In genomic region chr2:83674421-83674820, GRCm38 (mm10) we compare ENCODE assay signal across 17 mouse cellular contexts. TPM values are rescaled to one million over a fixed set of nuclear protein-coding genes. Genes with fewer than 3 reads are reported as not detected.
DNase-seq lines count a peak whose midpoint lies in the region; ATAC-seq lines count a peak whose summit lies in the region.
"Had no signal": no experiment of that assay in that cellular context is flagged by ENCODE, and none has a peak within 500 bp of the region (broad histone marks: within the 10 kb centered on the region; RNA-seq: fewer than 3 reads in every experiment).

No protein-coding gene starts in this region.

- no peak overlapping the region for H3K4me2 ChIP-seq in hindbrain, embryonic 11.5 days (replicated peaks; ENCODE audit: low read depth, low read length)
- H3K4me2 ChIP-seq in hindbrain, embryonic 14.5 days (replicated peaks): no peak overlapping the region
- H3K4me2 ChIP-seq in neural tube, embryonic 12.5 days (replicated peaks): no peak overlapping the region
- H3K4me2 ChIP-seq in neural tube, embryonic 13.5 days: no peak overlapping the region
- H3K4me2 ChIP-seq: embryonic facial prominence, embryonic 12.5 days; forebrain, embryonic 12.5 days; heart, embryonic 11.5 days; intestine, embryonic 15.5 days had no signal

- no peaks in the 10 kb centered on the region for H3K9me3 ChIP-seq in hindbrain, embryonic 11.5 days (ENCODE audit: control insufficient read depth, low read length)
- H3K9me3 ChIP-seq in hindbrain, embryonic 14.5 days (ENCODE audit: control insufficient read depth, low read length): no peaks in the 10 kb centered on the region
- H3K9me3 ChIP-seq in neural tube, embryonic 12.5 days: no peaks in the 10 kb centered on the region
- H3K9me3 ChIP-seq in neural tube, embryonic 13.5 days: no peaks in the 10 kb centered on the region
- H3K9me3 ChIP-seq: embryonic facial prominence, embryonic 12.5 days; forebrain, embryonic 12.5 days; intestine, embryonic 15.5 days had no signal

- no peaks in the 10 kb centered on the region for H3K4me1 ChIP-seq in hindbrain, embryonic 11.5 days (replicated peaks; ENCODE audit: control insufficient read depth, insufficient read depth, low read length)
- no peaks in the 10 kb centered on the region for H3K4me1 ChIP-seq in hindbrain, embryonic 14.5 days (replicated peaks; ENCODE audit: control insufficient read depth, insufficient read depth, low read length)
- H3K4me1 ChIP-seq in neural tube, embryonic 12.5 days: no peaks in the 10 kb centered on the region; the same call in 1 of the 2 replicates
- peaks cover 13% of the 10 kb centered on the region for H3K4me1 ChIP-seq in neural tube, embryonic 13.5 days (replicated peaks)
- H3K4me1 ChIP-seq: forebrain, embryonic 12.5 days; intestine, embryonic 15.5 days had no signal

- no peaks in the 10 kb centered on the region for H3K36me3 ChIP-seq in hindbrain, embryonic 11.5 days (ENCODE audit: control insufficient read depth, insufficient read depth, low read length)
- peaks cover 26% of the 10 kb centered on the region for H3K36me3 ChIP-seq in hindbrain, embryonic 14.5 days (replicated peaks; ENCODE audit: control insufficient read depth, insufficient read depth)
- H3K36me3 ChIP-seq in neural tube, embryonic 12.5 days: no peaks in the 10 kb centered on the region; the same call in 1 of the 2 replicates
- peaks cover 15% of the 10 kb centered on the region for H3K36me3 ChIP-seq in neural tube, embryonic 13.5 days
- H3K36me3 ChIP-seq: intestine, embryonic 15.5 days had no signal

- no peak overlapping the region for H3K4me3 ChIP-seq in hindbrain, embryonic 11.5 days (ENCODE audit: low read depth, low read length)
- no peak overlapping the region for H3K4me3 ChIP-seq in hindbrain, embryonic 14.5 days (replicated peaks; ENCODE audit: low read length)
- H3K4me3 ChIP-seq in neural tube, embryonic 12.5 days: no peak overlapping the region
- H3K4me3 ChIP-seq in neural tube, embryonic 13.5 days: no peak overlapping the region
- H3K4me3 ChIP-seq: embryonic facial prominence, embryonic 12.5 days; forebrain, embryonic 12.5 days; heart, adult 2 months; intestine, embryonic 15.5 days had no signal

- no peak overlapping the region for H3K27ac ChIP-seq in hindbrain, embryonic 11.5 days (ENCODE audit: low read depth, low read length)
- H3K27ac ChIP-seq in hindbrain, embryonic 14.5 days: no peak overlapping the region
- no peak overlapping the region for H3K27ac ChIP-seq in neural tube, embryonic 12.5 days
- no peak overlapping the region for H3K27ac ChIP-seq in neural tube, embryonic 13.5 days (replicated peaks)
- H3K27ac ChIP-seq: embryonic facial prominence, embryonic 12.5 days; forebrain, embryonic 12.5 days; heart, adult 2 months; intestine, embryonic 15.5 days had no signal

- 81% methylated on average over 7 of the region's 7 CpGs for WGBS in hindbrain, embryonic 11.5 days
- 59% methylated on average over 7 of the region's 7 CpGs for WGBS in hindbrain, embryonic 14.5 days
- WGBS in neural tube, embryonic 12.5 days: 71% methylated on average over 7 of the region's 7 CpGs
- WGBS in neural tube, embryonic 13.5 days: 56% methylated on average over 7 of the region's 7 CpGs

- no peak overlapping the region for H3K9ac ChIP-seq in hindbrain, embryonic 11.5 days (ENCODE audit: low read depth, low read length)
- no peak overlapping the region for H3K9ac ChIP-seq in hindbrain, embryonic 14.5 days
- H3K9ac ChIP-seq in neural tube, embryonic 12.5 days: no peak overlapping the region
- H3K9ac ChIP-seq in neural tube, embryonic 13.5 days: no peak overlapping the region
- H3K9ac ChIP-seq: embryonic facial prominence, embryonic 12.5 days; forebrain, embryonic 12.5 days; intestine, embryonic 15.5 days had no signal

- ATAC-seq in hindbrain, embryonic 11.5 days (ENCODE audit: low FRiP score): peak; percentile 56
- ATAC-seq in hindbrain, embryonic 14.5 days (ENCODE audit: low FRiP score): no peak; the same call in 1 of the 2 replicates
- peak; percentile 35; the same call in 1 of the 2 replicates for ATAC-seq in neural tube, embryonic 12.5 days (ENCODE audit: low FRiP score, low read depth)
- peak; percentile 65; the same call in 1 of the 2 replicates for ATAC-seq in neural tube, embryonic 13.5 days (ENCODE audit: low read depth)
- ATAC-seq: forebrain, embryonic 16.5 days; intestine, embryonic 15.5 days; Patski had no signal

- no peaks in the 10 kb centered on the region for H3K27me3 ChIP-seq in hindbrain, embryonic 11.5 days (ENCODE audit: control insufficient read depth, insufficient read depth, low read length)
- no peaks in the 10 kb centered on the region for H3K27me3 ChIP-seq in hindbrain, embryonic 14.5 days (ENCODE audit: control insufficient read depth, insufficient read depth, low read length)
- H3K27me3 ChIP-seq in neural tube, embryonic 12.5 days (replicated peaks): no peaks in the 10 kb centered on the region
- H3K27me3 ChIP-seq in neural tube, embryonic 13.5 days: no peaks in the 10 kb centered on the region
- H3K27me3 ChIP-seq: CH12.LX; embryonic facial prominence, embryonic 12.5 days; forebrain, embryonic 12.5 days; intestine, embryonic 15.5 days; Patski had no signal

- no peak for DNase-seq in hindbrain, embryonic 11.5 days (ENCODE audit: low spot score)
- DNase-seq in hindbrain, embryonic 14.5 days (ENCODE audit: low spot score): no peak
- no peak for DNase-seq in neural tube, embryonic 10.5 days (ENCODE audit: extremely low spot score, low spot score)
- no peak for DNase-seq in kidney, postnatal 4 days
- DNase-seq: cerebellum, adult 18-20 months; cerebellum, postnatal 10 days; gastrocnemius, postnatal 10 days; heart, adult 2 months had no signal

RNA-seq across cellular contexts. Expression of gene Zc3h15, which starts 30.2 kb away (rescaled TPM):
- 176 and 191 TPM in 2 replicates for polyA plus RNA-seq in hindbrain, embryonic 11.5 days (2014; fragmentation: Nextera tagmentation; extraction: Ambion mirVana)
- polyA plus RNA-seq in hindbrain, embryonic 14.5 days (2014; fragmentation: Nextera tagmentation; extraction: Ambion mirVana): 159 and 168 TPM in 2 replicates
- polyA plus RNA-seq in neural tube, embryonic 12.5 days (2016; fragmentation: Nextera tagmentation; extraction: Ambion mirVana): 175 and 183 TPM in 2 replicates
- polyA plus RNA-seq in neural tube, embryonic 13.5 days (2015; fragmentation: Nextera tagmentation; extraction: Ambion mirVana): 185 and 203 TPM in 2 replicates

RNA-seq across cellular contexts. Expression of gene Itgav, which starts 49.8 kb away (rescaled TPM):
- polyA plus RNA-seq in hindbrain, embryonic 11.5 days (2014; fragmentation: Nextera tagmentation; extraction: Ambion mirVana): 40.3 and 42.8 TPM in 2 replicates
- polyA plus RNA-seq in hindbrain, embryonic 14.5 days (2014; fragmentation: Nextera tagmentation; extraction: Ambion mirVana): 35.3 and 36.7 TPM in 2 replicates
- 46.0 and 47.1 TPM in 2 replicates for polyA plus RNA-seq in neural tube, embryonic 12.5 days (2016; fragmentation: Nextera tagmentation; extraction: Ambion mirVana)
- 32.7 and 36.2 TPM in 2 replicates for polyA plus RNA-seq in neural tube, embryonic 13.5 days (2015; fragmentation: Nextera tagmentation; extraction: Ambion mirVana)
